Mouse (Mus musculus) stomach, embryonic 14.5 days (tissue): ENCODE measurements around the gene Sgsm1. TPM values are rescaled to one million over a fixed set of nuclear protein-coding genes. Genes with fewer than 3 reads are reported as not detected.

ENCODE experiments used
- ATAC-seq: fragments of 200-750 bp; cut with Nextera tagmentation; 2 replicates; pipeline ENCODE4 v1.8.0; 2017; ENCODE audit warnings: low read depth, moderate TSS enrichment; ENCODE audit not compliant: insufficient number of reproducible peaks, insufficient read depth, low FRiP score
- H3K27ac ChIP-seq: fragments of 300-500 bp; sonication (generic); 2 replicates; pipeline ENCODE4 v1.5.1; 2014; ENCODE audit warnings: mild to moderate bottlenecking, low read length, moderate library complexity, mixed read lengths
- H3K27me3 ChIP-seq: fragments of 300-500 bp; sonication (generic); 2 replicates; pipeline ENCODE4 v1.6.1; 2014; ENCODE audit warnings: low read length, control low read depth, mixed read lengths; ENCODE audit not compliant: control insufficient read depth, insufficient read depth
- H3K36me3 ChIP-seq: fragments of 300-500 bp; sonication (generic); 2 replicates; pipeline ENCODE4 v1.6.1; 2014; ENCODE audit warnings: mild to moderate bottlenecking, control low read depth, low read length, moderate library complexity, mixed read lengths; ENCODE audit not compliant: control insufficient read depth, insufficient read depth
- H3K4me1 ChIP-seq: fragments of 300-500 bp; sonication (generic); 2 replicates; pipeline ENCODE4 v1.6.1; 2014; ENCODE audit warnings: low read length, control low read depth, mixed read lengths; ENCODE audit not compliant: control insufficient read depth, insufficient read depth
- H3K4me2 ChIP-seq: fragments of 300-500 bp; sonication (generic); replicated peaks from 2 replicates; pipeline ENCODE4 v1.6.1; 2014; ENCODE audit warnings: low read depth, low read length, control low read depth
- H3K4me3 ChIP-seq: fragments of 300-500 bp; sonication (generic); 2 replicates; pipeline ENCODE4 v1.5.1; 2014; ENCODE audit warnings: low read depth, low read length, control low read depth
- H3K9ac ChIP-seq: fragments of 300-500 bp; sonication (generic); replicated peaks from 2 replicates; pipeline ENCODE4 v1.6.1; 2014; ENCODE audit warnings: low read depth, mild to moderate bottlenecking, control low read depth, low read length, moderate library complexity, mixed read lengths
- H3K9me3 ChIP-seq: fragments of 300-500 bp; sonication (generic); 2 replicates; pipeline ENCODE4 v1.6.1; 2016; ENCODE audit warnings: low read depth, low read length, control low read depth; ENCODE audit not compliant: control insufficient read depth
- WGBS: fragments of 180-500 bp; shearing (Covaris S2); extraction: QIAGEN DNeasy Blood & Tissue Kit; methylation state at CpG from one replicate; pipeline ENCODE4 v1.1.7; 2014; 5-methylcytosine and 5-hydroxymethylcytosine counted together
- microRNA-seq: library from miRNA; unstranded; fragments of <30 nt; microRNA quantifications from one replicate; pipeline ENCODE4, GENCODE M21; 2016
- polyA plus RNA-seq: library from polyadenylated mRNA; unstranded; fragments of >200 nt; fragmentation: Nextera tagmentation; extraction: Ambion mirVana; gene quantifications from 2 replicates; pipeline ENCODE4 v1.2.1, GENCODE M21; 2014

Sgsm1 gene
- polyA plus RNA-seq, 1 experiment from 2014 or later: 6.4 TPM

DNA sequence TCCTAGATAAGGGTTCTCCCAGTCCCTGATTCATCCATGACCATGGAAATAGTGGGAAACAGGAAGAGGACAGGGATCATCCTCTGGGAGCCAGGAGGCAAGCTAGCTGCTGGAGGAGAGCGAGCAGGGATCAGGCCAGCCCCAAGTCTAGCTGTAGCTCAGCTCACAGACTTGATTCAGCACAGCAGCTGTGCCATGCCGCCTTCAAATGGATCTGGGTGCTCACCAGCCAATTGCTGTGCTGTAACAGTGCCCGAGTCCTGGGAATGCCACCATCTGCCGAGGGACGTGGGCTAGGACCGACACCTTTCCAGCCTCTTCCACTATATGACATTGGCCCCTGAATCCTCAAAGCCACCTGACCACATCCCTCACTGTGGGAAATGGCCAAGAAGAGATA lies 114.7 kb downstream of the Sgsm1 start:
- no peak for ATAC-seq
- no peaks in the 10 kb centered on the region for H3K36me3 ChIP-seq
- peaks cover 5% of the 10 kb centered on the region; the same call in 1 of the 2 replicates for H3K4me1 ChIP-seq
- H3K4me3 ChIP-seq: no peak overlapping the region
- H3K4me2 ChIP-seq: no peak overlapping the region
- no peaks in the 10 kb centered on the region for H3K9me3 ChIP-seq
- 82% methylated on average over 6 of the region's 6 CpGs for WGBS
- no peak overlapping the region for H3K27ac ChIP-seq
- H3K27me3 ChIP-seq: no peaks in the 10 kb centered on the region
- H3K9ac ChIP-seq: no peak overlapping the region

GRCm38 (mm10) chr5:113195451-113195850 lies 115.1 kb downstream of the Sgsm1 start:
- peaks cover 5% of the 10 kb centered on the region; the same call in 1 of the 2 replicates for H3K4me1 ChIP-seq
- no peak overlapping the region for H3K4me3 ChIP-seq
- H3K9ac ChIP-seq: no peak overlapping the region
- H3K4me2 ChIP-seq: no peak overlapping the region
- no peak for ATAC-seq
- H3K9me3 ChIP-seq: no peaks in the 10 kb centered on the region
- no peaks in the 10 kb centered on the region for H3K36me3 ChIP-seq
- H3K27ac ChIP-seq: no peak overlapping the region
- WGBS: 80% methylated on average over 12 of the region's 12 CpGs
- H3K27me3 ChIP-seq: no peaks in the 10 kb centered on the region

- no peaks in the 10 kb centered on the region for H3K36me3 ChIP-seq
- peaks cover under 1% of the 10 kb centered on the region; the same call in 1 of the 2 replicates for H3K4me1 ChIP-seq
- no peak overlapping the region for H3K4me3 ChIP-seq
- ATAC-seq: no peak
- H3K27me3 ChIP-seq: no peaks in the 10 kb centered on the region
- 94% methylated on average over 18 of the region's 18 CpGs for WGBS
- H3K27ac ChIP-seq: no peak overlapping the region
- H3K9ac ChIP-seq: no peak overlapping the region
- no peaks in the 10 kb centered on the region for H3K9me3 ChIP-seq
- H3K4me2 ChIP-seq: no peak overlapping the region
These were observed 116.8 kb downstream of the Sgsm1 start for GRCm38 (mm10) chr5:113193762-113194161.

Small RNA genes within 50 kb of the gene (microRNA-seq; reads per million reads assigned to microRNA genes)
- gene Mir7229 (not detected), gene Mir7230 (not detected)

Other genes with a start within 250 kb of the Sgsm1 start
- not detected in 2 replicates for gene Crybb2, start 240.7 kb downstream of the Sgsm1 start, polyA plus RNA-seq
- 1.1 and 2.1 TPM in 2 replicates for gene Crybb3, start 229.2 kb downstream of the Sgsm1 start, polyA plus RNA-seq
- gene 2900026A02Rik, start 89.5 kb downstream of the Sgsm1 start, polyA plus RNA-seq: 9.2 and 10.2 TPM in 2 replicates
- not detected in 2 replicates for gene Tmem211, start 83.9 kb downstream of the Sgsm1 start, polyA plus RNA-seq
- not detected in 2 replicates for gene Aym1, start 46.5 kb upstream of the Sgsm1 start, polyA plus RNA-seq
- gene Wscd2, start 179.5 kb upstream of the Sgsm1 start, polyA plus RNA-seq: 6.2 and 6.6 TPM in 2 replicates